Mouse (Mus musculus) embryo, embryonic 11.5 days (tissue): ENCODE results near the gene Trpv4.
A peak's percentile ranks its signal among the peaks of the same experiment; 100 is the strongest.

Experiments used
- DNase-seq: peaks from one replicate; pipeline ENCODE4 v3.0.0-alpha.2; 2012; ENCODE audit warnings: low read depth, low spot score

Gene Trpv4

GRCm38 (mm10) chr5:114589454-114589853 lies 68.8 kb downstream of the Trpv4 start:
- no peak for DNase-seq

GRCm38 (mm10) chr5:114589026-114589425 lies 69.2 kb downstream of the Trpv4 start:
- no peak for DNase-seq

GRCm38 (mm10) chr5:114588416-114588815 lies 69.8 kb downstream of the Trpv4 start:
- DNase-seq: no peak

GRCm38 (mm10) chr5:114587908-114588307 lies 70.3 kb downstream of the Trpv4 start:
- peak; percentile 64 for DNase-seq

- DNase-seq: no peak
Observed at GRCm38 (mm10) chr5:114585682-114586081, 72.5 kb downstream of the Trpv4 start.

- no peak for DNase-seq
Observed at GRCm38 (mm10) chr5:114584293-114585104, 73.7 kb downstream of the Trpv4 start.

- DNase-seq: no peak
Observed at GRCm38 (mm10) chr5:114583490-114584175, 74.6 kb downstream of the Trpv4 start.

GRCm38 (mm10) chr5:114583046-114583445 lies 75.2 kb downstream of the Trpv4 start:
- DNase-seq: no peak

GRCm38 (mm10) chr5:114581486-114581885 lies 76.7 kb downstream of the Trpv4 start:
- DNase-seq: no peak

GRCm38 (mm10) chr5:114579714-114580357 lies 78.4 kb downstream of the Trpv4 start:
- no peak for DNase-seq

- DNase-seq: no peak
Observed at GRCm38 (mm10) chr5:114578361-114578760, 79.9 kb downstream of the Trpv4 start.

- no peak for DNase-seq
Observed at GRCm38 (mm10) chr5:114575986-114576605, 82.1 kb downstream of the Trpv4 start.

- no peak for DNase-seq
Observed at GRCm38 (mm10) chr5:114575530-114575929, 82.7 kb downstream of the Trpv4 start.

GRCm38 (mm10) chr5:114575010-114575409 lies 83.2 kb downstream of the Trpv4 start:
- DNase-seq: no peak

- DNase-seq: no peak
Observed at GRCm38 (mm10) chr5:114573920-114574628, 84.1 kb downstream of the Trpv4 start.

- DNase-seq: no peak
Observed at GRCm38 (mm10) chr5:114572997-114573396, 85.2 kb downstream of the Trpv4 start.
